Mouse (Mus musculus) left cerebral cortex, adult 9 months (tissue): ENCODE measurements at regions not wholly inside any gene's neighbourhood (a gene's known extent, or its start where the extent isn't known, plus 50 kb on each side); places are given as distances from the start of the nearest gene placed in this dataset.

Source experiments
- DNase-seq, 2 experiments: peaks; one replicate each; pipeline ENCODE4 v3.0.0; 2022; ENCODE audit warnings: low spot score in 2 of 2

DNA sequence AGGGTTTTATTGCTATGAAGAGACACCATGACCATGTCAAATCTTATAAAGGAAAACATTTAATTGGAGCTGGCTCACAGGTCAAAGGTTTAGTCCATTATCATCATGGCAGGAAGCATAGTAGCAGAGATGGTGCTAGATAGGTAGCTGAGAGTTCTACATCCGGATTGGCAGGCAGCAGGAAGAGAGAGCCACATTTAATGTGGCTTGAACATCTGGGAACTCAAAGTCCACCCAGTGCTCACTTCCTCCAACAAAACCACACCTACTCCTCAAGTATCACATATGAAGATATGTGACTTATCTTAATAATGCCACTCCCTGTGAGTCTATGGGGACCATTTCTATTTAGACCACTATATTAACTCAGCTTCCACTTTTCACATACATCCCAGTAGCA lies 93.2 kb upstream of the Fbxo33 start:
- no peak for DNase-seq

DNA sequence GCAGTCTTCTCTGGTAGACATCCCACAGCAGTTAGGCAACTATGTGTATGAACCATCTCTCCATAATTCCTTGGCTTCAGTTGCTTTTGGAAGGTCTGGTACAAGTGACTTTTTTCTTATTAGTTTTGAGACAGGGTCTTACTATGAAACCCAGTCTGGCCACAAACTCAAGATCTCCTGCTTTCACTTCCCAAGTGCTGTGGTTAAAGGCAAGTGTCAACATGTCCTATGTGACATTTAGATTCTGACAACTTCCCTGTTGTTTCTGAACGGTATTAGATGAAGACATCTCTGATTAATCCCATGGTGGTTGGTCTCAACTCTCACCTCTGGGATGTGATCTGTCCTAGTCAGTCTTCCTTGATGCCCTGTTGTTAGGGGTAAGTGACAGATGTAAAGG lies 88.4 kb upstream of the Fbxo33 start:
- DNase-seq: no peak

DNA sequence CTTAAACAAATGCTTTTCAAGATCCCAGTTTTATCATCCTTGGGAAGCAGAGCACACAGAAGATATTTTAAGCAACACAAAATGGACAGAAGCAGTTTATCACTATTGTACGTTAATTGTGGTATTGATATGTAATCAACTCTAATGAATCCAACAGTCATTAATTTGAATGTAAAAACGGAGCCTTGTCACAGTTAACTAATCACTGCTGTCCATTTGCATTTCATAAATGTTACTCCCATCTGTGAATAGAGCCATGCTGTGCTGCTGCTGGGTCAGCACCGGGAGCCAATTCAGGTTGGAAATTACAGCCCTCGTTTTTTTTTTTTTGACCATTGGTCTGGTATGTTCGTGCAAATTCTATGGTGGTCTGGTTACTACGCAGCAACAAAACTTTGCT lies 85.0 kb upstream of the Fbxo33 start:
- DNase-seq: no peak
